Mouse (Mus musculus) liver, postnatal 0 days (tissue): ENCODE measurements around the gene Pip5kl1.

ENCODE experiments used
- CTCF ChIP-seq: sonication (generic); IDR thresholded peaks from 2 replicates; pipeline ENCODE4 v1.5.1; 2016; ENCODE audit warnings: antibody characterized with exemption, low read depth
- EP300 ChIP-seq: IDR thresholded peaks from 2 replicates; pipeline ENCODE4 v1.6.1; 2016; ENCODE audit warnings: antibody characterized with exemption, low read depth, mild to moderate bottlenecking

DNA sequence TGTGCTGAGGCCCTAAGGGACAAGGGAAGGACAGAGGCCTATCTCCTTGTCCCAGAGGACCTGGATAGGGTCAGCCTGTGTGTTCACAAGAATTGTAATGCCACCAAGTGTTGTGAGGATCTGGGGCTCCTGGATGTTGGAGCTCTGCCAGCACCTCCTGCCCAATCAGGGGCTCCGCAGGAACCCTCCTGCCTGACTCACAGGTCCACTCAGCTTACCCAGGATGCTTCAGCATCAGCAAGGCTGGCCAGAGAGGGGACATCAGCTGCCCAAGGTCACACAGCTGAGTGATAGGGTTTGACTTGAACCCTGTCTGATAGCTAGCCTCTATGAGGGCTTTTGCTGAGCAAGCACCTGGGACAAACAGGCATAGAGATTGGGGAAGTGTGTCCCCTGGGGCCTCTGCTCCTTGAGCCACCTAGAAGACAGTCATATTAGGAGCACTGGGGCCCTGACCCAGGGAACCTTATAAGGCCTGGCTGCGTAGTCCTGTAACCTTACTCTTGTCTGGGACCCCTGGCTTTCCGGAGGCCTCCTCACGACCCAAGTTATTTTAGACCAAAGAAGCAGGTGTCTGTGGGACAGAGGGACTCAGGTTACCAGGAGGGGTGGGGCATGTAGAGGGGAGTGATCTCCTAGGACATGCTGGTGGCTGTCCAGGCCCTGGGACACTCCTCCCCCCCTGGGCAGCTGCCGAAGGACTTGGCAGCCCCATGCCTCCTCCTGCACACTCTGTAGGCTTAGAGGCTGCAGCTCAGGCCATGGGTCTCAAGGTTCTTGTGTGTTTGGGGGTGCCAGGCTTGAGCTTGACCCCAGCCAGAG, 51.5 kb downstream of the Pip5kl1 start:
- no peak for TF ChIP-seq CTCF
- no peak for TF ChIP-seq EP300
